Mouse (Mus musculus): ENCODE measurements around the gene Adamts8. TPM values are rescaled to one million over a fixed set of nuclear protein-coding genes. Genes with fewer than 3 reads are reported as not detected.

Adamts8 gene
- total and polyA plus RNA-seq, 3 experiments = not detected

DNA sequence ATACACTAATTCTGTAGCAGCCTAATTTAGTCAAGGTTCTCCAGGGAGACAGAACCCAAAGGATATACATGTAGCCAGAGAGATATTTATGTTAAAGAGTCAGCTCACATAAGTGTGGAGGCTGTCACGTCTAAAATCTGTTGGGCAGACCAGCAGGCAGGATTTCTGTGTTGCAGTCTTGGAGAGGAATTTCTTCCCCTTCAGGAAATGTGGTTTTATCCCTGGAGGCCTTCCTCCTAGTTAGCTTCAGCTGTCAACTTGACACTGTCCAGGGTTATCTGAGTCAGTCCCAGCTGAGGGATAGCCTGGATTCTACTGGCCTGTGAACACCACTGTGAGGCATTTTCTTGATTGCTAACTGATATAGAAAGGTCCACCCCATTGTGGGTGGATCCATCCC lies 69.2 kb downstream of the Adamts8 start:
- Histone ChIP-seq H3K27me3 (replicated peaks) (no peaks in the 10 kb centered on the region), H3K4me2 (ENCODE audit: insufficient read depth, low read depth, poor library complexity, severe bottlenecking) (no peak overlapping the region), H3K9ac (ENCODE audit: insufficient read depth, low read depth) (no peak overlapping the region), H3K27ac (ENCODE audit: insufficient read depth, low read depth) (no peak overlapping the region), H3K9me3 (replicated peaks; ENCODE audit: low read length) (no peaks in the 10 kb centered on the region), H3K36me3 (replicated peaks in 1 of 2; ENCODE audit: control insufficient read depth in 1 of 2, insufficient read depth in 1 of 2, low read length in 1 of 2) (no peaks in the 10 kb centered on the region), H3K4me3 (replicated peaks in 1 of 3; ENCODE audit: low read depth in 2 of 3, low read length in 2 of 3, poor library complexity in 1 of 3) (no peak overlapping the region), H3K79me2 (replicated peaks; ENCODE audit: control insufficient read depth, extremely low read depth, insufficient read depth, poor library complexity, severe bottlenecking) (no peaks in the 10 kb centered on the region), H3K4me1 (ENCODE audit: control insufficient read depth in 1 of 2, insufficient read depth in 2 of 2) (no peaks in the 10 kb centered on the region)
- DNase-seq (ENCODE audit: extremely low read depth) = no peak
- in situ Hi-C loops (cut with MboI; ENCODE audit: low pct_ligation_motif_present, low pct_unique_long_range_greater_than_20kb, low sequenced_read_pairs) = no loop called here
- dilution Hi-C loops (cut with MboI; ENCODE audit: extremely low pct_ligation_motif_present, extremely low pct_unique_long_range_greater_than_20kb, low sequenced_read_pairs) = no loop called here
- TF ChIP-seq JUN (IDR thresholded peaks at IDR 0.05; ENCODE audit: insufficient read depth, low read depth, low read length) (no peak), MXI1 (IDR thresholded peaks at IDR 0.05; ENCODE audit: low read depth, low read length) (no peak), RCOR1 (conservative IDR thresholded peaks at IDR 0.05; ENCODE audit: low read depth, low read length) (no peak), E2F4 (IDR thresholded peaks at IDR 0.05; ENCODE audit: insufficient replicate concordance, low read depth, low read length) (no peak), USF1 (IDR thresholded peaks at IDR 0.05; ENCODE audit: low read depth, low read length) (no peak), ELF1 (IDR thresholded peaks at IDR 0.05; ENCODE audit: low read depth, low read length) (no peak), MAFK (IDR thresholded peaks at IDR 0.05; ENCODE audit: insufficient replicate concordance, low read length) (no peak), ZC3H11A (IDR thresholded peaks at IDR 0.05; ENCODE audit: low read depth, low read length) (no peak), CHD2 (IDR thresholded peaks at IDR 0.05; ENCODE audit: low read length) (no peak), SIN3A (IDR thresholded peaks at IDR 0.05; ENCODE audit: low read length) (no peak), MAZ (IDR thresholded peaks at IDR 0.05; ENCODE audit: low read depth, low read length) (no peak), JUND (conservative IDR thresholded peaks at IDR 0.05; ENCODE audit: low read depth, low read length) (no peak), RAD21 (IDR thresholded peaks at IDR 0.05; ENCODE audit: low read depth, low read length) (no peak), CHD1 (IDR thresholded peaks at IDR 0.05; ENCODE audit: low read depth, low read length) (no peak), POLR2A (IDR thresholded peaks at IDR 0.05; ENCODE audit: low read depth, low read length) (no peak), ZMIZ1 (IDR thresholded peaks at IDR 0.05; ENCODE audit: low read depth, low read length) (no peak), IRF4 (IDR thresholded peaks at IDR 0.05; ENCODE audit: low read depth, low read length) (no peak), GABPA (IDR thresholded peaks at IDR 0.05; ENCODE audit: insufficient replicate concordance, low read depth, low read length) (no peak), POLR2AphosphoS2 (IDR thresholded peaks at IDR 0.05; ENCODE audit: low read depth, low read length) (no peak), KAT2A (IDR thresholded peaks at IDR 0.05; ENCODE audit: insufficient replicate concordance, low read length) (no peak)

GRCm38 (mm10) chr9:31012674-31013073 lies 70.3 kb downstream of the Adamts8 start:
- dilution Hi-C loops (cut with MboI; ENCODE audit: extremely low pct_ligation_motif_present, extremely low pct_unique_long_range_greater_than_20kb, low sequenced_read_pairs) (no loop called here), in situ Hi-C loops (cut with MboI; ENCODE audit: low pct_ligation_motif_present, low pct_unique_long_range_greater_than_20kb, low sequenced_read_pairs) (no loop called here)
- no peak overlapping the region for H3K9ac ChIP-seq (ENCODE audit: insufficient read depth, low read depth)
- no peaks in the 10 kb centered on the region for H3K36me3 ChIP-seq (replicated peaks in 1 of 2; ENCODE audit: control insufficient read depth in 1 of 2, insufficient read depth in 1 of 2, low read length in 1 of 2)
- H3K4me3 ChIP-seq (replicated peaks in 1 of 3; ENCODE audit: low read depth in 2 of 3, low read length in 2 of 3, poor library complexity in 1 of 3) = no peak overlapping the region
- no peak for DNase-seq (ENCODE audit: extremely low read depth)
- H3K4me1 ChIP-seq (ENCODE audit: control insufficient read depth in 1 of 2, insufficient read depth in 2 of 2) = no peaks in the 10 kb centered on the region
- H3K9me3 ChIP-seq (replicated peaks; ENCODE audit: low read length) = no peaks in the 10 kb centered on the region
- TF ChIP-seq NRF1 (IDR thresholded peaks at IDR 0.05; ENCODE audit: low read depth, low read length) (no peak), KAT2A (IDR thresholded peaks at IDR 0.05; ENCODE audit: insufficient replicate concordance, low read length) (no peak), IRF4 (IDR thresholded peaks at IDR 0.05; ENCODE audit: low read depth, low read length) (no peak), SIN3A (IDR thresholded peaks at IDR 0.05; ENCODE audit: low read length) (no peak), SMC3 (IDR thresholded peaks at IDR 0.05; ENCODE audit: low read depth, low read length) (no peak), USF2 (conservative IDR thresholded peaks at IDR 0.05; ENCODE audit: low read depth, low read length) (no peak), CHD2 (IDR thresholded peaks at IDR 0.05; ENCODE audit: low read length) (no peak), JUND (conservative IDR thresholded peaks at IDR 0.05; ENCODE audit: low read depth, low read length) (no peak), ZMIZ1 (IDR thresholded peaks at IDR 0.05; ENCODE audit: low read depth, low read length) (no peak), CHD1 (IDR thresholded peaks at IDR 0.05; ENCODE audit: low read depth, low read length) (no peak), E2F4 (IDR thresholded peaks at IDR 0.05; ENCODE audit: insufficient replicate concordance, low read depth, low read length) (no peak), RCOR1 (conservative IDR thresholded peaks at IDR 0.05; ENCODE audit: low read depth, low read length) (no peak), MAX (IDR thresholded peaks at IDR 0.05; ENCODE audit: low read length) (no peak), EP300 (IDR thresholded peaks at IDR 0.05; ENCODE audit: low read length) (no peak)
- no peaks in the 10 kb centered on the region for H3K79me2 ChIP-seq (replicated peaks; ENCODE audit: control insufficient read depth, extremely low read depth, insufficient read depth, poor library complexity, severe bottlenecking)
- no peaks in the 10 kb centered on the region for H3K27me3 ChIP-seq (replicated peaks)
- H3K4me2 ChIP-seq (ENCODE audit: insufficient read depth, low read depth, poor library complexity, severe bottlenecking) = no peak overlapping the region
- H3K27ac ChIP-seq (ENCODE audit: insufficient read depth, low read depth) = no peak overlapping the region
